Mouse (Mus musculus): ENCODE data around the gene Trim37. TPM values are rescaled to one million over a fixed set of nuclear protein-coding genes. Genes with fewer than 3 reads are reported as not detected.

Trim37 gene
- polyA plus RNA-seq, 1 experiment from 2014 or later, result 8.2 TPM

DNA sequence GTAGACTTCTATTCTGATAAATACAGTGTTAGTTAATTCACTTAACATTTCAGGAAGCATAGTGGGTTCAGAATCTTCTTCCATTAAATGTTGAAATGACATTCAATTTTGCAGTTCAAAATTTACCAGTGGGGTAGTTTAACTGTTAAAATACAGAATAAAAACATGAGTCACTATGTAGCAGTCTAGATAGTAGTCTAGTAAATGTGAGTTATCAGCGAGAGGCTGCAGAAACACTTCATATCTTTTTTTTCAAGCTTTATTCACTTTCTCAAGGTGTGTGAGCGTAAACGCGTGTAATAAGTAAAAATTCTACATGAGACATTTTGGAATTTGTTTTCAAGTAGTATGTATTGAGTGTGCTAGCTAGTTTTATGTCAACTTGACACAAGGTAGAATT lies 48.2 kb downstream of the Trim37 start:
- peaks cover 11% of the 10 kb centered on the region for H3K36me3 ChIP-seq (replicated peaks; ENCODE audit: insufficient read depth, low read length)
- ATAC-seq, result no peak
- no peak for DNase-seq
- no peaks in the 10 kb centered on the region for H3K4me1 ChIP-seq (ENCODE audit: insufficient read depth)
- no peak overlapping the region for H3K9ac ChIP-seq (replicated peaks)
- 95% methylated on average over 4 of the region's 4 CpGs for WGBS (ENCODE audit: insufficient replicate concordance)
- H3K4me2 ChIP-seq (ENCODE audit: low read depth, low read length), result no peak overlapping the region
- no peaks in the 10 kb centered on the region for H3K27me3 ChIP-seq (ENCODE audit: insufficient read depth, low read length)
- H3K27ac ChIP-seq (ENCODE audit: low read depth), result no peak overlapping the region
- H3K4me3 ChIP-seq (ENCODE audit: low read depth, low read length), result no peak overlapping the region
- TF ChIP-seq CTCF (IDR thresholded peaks at IDR 0.05; ENCODE audit: low read depth), result no peak
- no peak for TF ChIP-seq EP300 (IDR thresholded peaks at IDR 0.05; ENCODE audit: low read depth)
- H3K9me3 ChIP-seq (ENCODE audit: low read length), result no peaks in the 10 kb centered on the region

DNA sequence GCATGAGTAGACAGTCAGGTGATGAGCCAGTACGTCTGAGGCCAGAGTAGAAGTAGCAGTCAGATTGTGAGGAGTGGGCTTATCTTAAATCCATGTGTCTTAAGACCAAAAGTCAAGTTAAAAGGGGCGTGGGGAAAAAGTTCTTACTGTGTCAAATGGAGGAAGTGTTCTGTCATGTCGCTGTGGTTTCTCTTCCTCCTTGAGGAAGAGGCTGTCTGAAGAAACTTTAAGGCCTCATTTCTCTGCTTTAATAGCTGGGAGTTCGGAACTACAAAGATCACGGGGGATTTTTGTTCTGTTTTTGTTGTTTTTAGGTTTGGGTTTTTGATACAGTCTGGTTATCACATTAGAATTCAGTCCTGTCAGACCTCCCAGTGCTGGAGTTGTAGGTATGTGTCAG lies 85.4 kb downstream of the Trim37 start:
- Histone ChIP-seq H3K27me3 (ENCODE audit: insufficient read depth, low read length) (no peaks in the 10 kb centered on the region), H3K4me3 (ENCODE audit: low read depth, low read length) (no peak overlapping the region), H3K9ac (replicated peaks) (no peak overlapping the region), H3K4me2 (ENCODE audit: low read depth, low read length) (no peak overlapping the region), H3K36me3 (replicated peaks; ENCODE audit: insufficient read depth, low read length) (peaks cover 16% of the 10 kb centered on the region), H3K9me3 (ENCODE audit: low read length) (no peaks in the 10 kb centered on the region), H3K4me1 (ENCODE audit: insufficient read depth) (no peaks in the 10 kb centered on the region), H3K27ac (ENCODE audit: low read depth) (peak overlapping the region; percentile 34; the same call in 1 of the 2 replicates)
- TF ChIP-seq EP300 (IDR thresholded peaks at IDR 0.05; ENCODE audit: low read depth) (no peak), CTCF (IDR thresholded peaks at IDR 0.05; ENCODE audit: low read depth) (no peak)
- ATAC-seq (no peak), DNase-seq (no peak)
- 47% methylated on average over 5 of the region's 5 CpGs for WGBS (ENCODE audit: insufficient replicate concordance)

DNA sequence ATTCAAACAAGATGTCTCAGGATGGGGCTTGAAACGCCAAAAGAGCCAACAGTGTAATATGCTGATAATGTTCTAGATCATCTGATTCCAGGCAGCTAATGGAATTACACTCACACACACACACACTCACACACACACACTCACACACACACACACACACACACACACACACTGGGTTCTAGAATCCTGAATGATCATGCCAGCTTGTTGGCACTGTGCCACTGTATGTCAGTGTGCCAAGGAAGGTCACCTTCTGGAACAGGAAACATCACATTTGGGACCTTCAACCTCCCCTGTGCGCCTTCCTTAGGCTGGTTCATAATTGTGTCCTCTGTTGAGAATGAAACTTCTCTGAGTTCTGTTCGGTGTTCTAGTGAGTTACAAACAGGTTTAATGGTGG lies 95.8 kb downstream of the Trim37 start:
- Histone ChIP-seq H3K9ac (replicated peaks) (no peak overlapping the region), H3K36me3 (replicated peaks; ENCODE audit: insufficient read depth, low read length) (peaks cover 9% of the 10 kb centered on the region), H3K27me3 (ENCODE audit: insufficient read depth, low read length) (no peaks in the 10 kb centered on the region), H3K4me1 (ENCODE audit: insufficient read depth) (no peaks in the 10 kb centered on the region; the same call in 1 of the 2 replicates), H3K9me3 (ENCODE audit: low read length) (no peaks in the 10 kb centered on the region), H3K4me2 (ENCODE audit: low read depth, low read length) (no peak overlapping the region), H3K4me3 (ENCODE audit: low read depth, low read length) (no peak overlapping the region), H3K27ac (ENCODE audit: low read depth) (no peak overlapping the region)
- DNase-seq (no peak), ATAC-seq (no peak)
- TF ChIP-seq CTCF (IDR thresholded peaks at IDR 0.05; ENCODE audit: low read depth) (no peak), EP300 (IDR thresholded peaks at IDR 0.05; ENCODE audit: low read depth) (no peak)
- WGBS (ENCODE audit: insufficient replicate concordance), result 79% methylated on average over 3 of the region's 3 CpGs

DNA sequence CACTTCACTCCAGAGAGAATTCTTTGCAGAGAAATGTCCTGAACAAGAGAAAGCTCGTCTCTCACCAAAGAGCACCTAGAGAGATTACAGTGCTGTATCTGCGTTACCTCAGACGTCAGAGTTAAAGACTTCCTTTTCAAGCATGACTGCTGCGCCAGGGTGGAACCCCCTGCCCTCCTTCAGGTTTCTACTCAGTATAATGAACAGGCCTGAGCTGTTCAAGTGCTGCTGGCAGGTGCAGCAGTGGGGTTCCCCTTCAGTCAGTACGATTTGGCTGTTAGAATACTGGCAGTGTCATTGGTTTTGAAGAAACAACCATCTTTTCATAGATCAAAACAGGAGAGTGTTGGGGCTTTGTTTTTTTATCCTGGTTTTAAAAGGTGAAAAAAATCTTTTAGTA lies 100.2 kb downstream of the Trim37 start:
- ATAC-seq (no peak), DNase-seq (no peak)

DNA sequence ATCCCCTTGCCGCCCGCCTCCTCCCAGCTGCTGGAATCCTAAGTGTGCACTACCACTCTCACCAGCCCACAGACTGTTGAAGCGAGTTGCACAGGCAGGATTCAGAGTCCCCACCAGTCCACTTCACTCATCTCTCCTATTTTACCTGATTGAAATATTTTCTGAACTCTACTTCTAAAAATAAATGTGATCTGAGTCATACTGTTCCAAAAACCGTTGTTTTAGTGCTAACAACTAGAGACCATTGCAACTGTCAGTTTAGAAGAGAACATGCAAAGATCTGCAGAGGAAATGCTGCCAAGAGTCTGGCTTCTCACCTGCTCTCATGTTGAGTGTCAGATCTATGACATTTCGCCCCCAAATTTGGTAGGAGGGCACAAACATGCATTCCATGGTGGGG lies 106.5 kb downstream of the Trim37 start:
- Histone ChIP-seq H3K4me1 (ENCODE audit: insufficient read depth) (no peaks in the 10 kb centered on the region), H3K9me3 (ENCODE audit: low read length) (no peaks in the 10 kb centered on the region), H3K27ac (ENCODE audit: low read depth) (no peak overlapping the region), H3K27me3 (ENCODE audit: insufficient read depth, low read length) (no peaks in the 10 kb centered on the region), H3K36me3 (replicated peaks; ENCODE audit: insufficient read depth, low read length) (peaks cover 13% of the 10 kb centered on the region; the same call in 1 of the 2 replicates), H3K4me3 (ENCODE audit: low read depth, low read length) (no peak overlapping the region), H3K4me2 (ENCODE audit: low read depth, low read length) (no peak overlapping the region), H3K9ac (replicated peaks) (no peak overlapping the region)
- TF ChIP-seq EP300 (IDR thresholded peaks at IDR 0.05; ENCODE audit: low read depth) (no peak), CTCF (IDR thresholded peaks at IDR 0.05; ENCODE audit: low read depth) (no peak)
- no peak for ATAC-seq
- DNase-seq, result no peak
- WGBS (ENCODE audit: insufficient replicate concordance), result 90% methylated on average over 5 of the region's 5 CpGs

More for the DNA sequence above, 100.2 kb downstream of the Trim37 start:
- Histone ChIP-seq H3K9ac (replicated peaks) (no peak overlapping the region), H3K4me1 (ENCODE audit: insufficient read depth) (no peaks in the 10 kb centered on the region), H3K4me2 (ENCODE audit: low read depth, low read length) (no peak overlapping the region), H3K9me3 (ENCODE audit: low read length) (no peaks in the 10 kb centered on the region), H3K27me3 (ENCODE audit: insufficient read depth, low read length) (no peaks in the 10 kb centered on the region), H3K27ac (ENCODE audit: low read depth) (no peak overlapping the region), H3K4me3 (ENCODE audit: low read depth, low read length) (no peak overlapping the region), H3K36me3 (replicated peaks; ENCODE audit: insufficient read depth, low read length) (peaks cover 7% of the 10 kb centered on the region; the same call in 1 of the 2 replicates)
- no peak for TF ChIP-seq CTCF (IDR thresholded peaks at IDR 0.05; ENCODE audit: low read depth)
- no peak for TF ChIP-seq EP300 (IDR thresholded peaks at IDR 0.05; ENCODE audit: low read depth)
- 84% methylated on average over 5 of the region's 5 CpGs for WGBS (ENCODE audit: insufficient replicate concordance)

DNA sequence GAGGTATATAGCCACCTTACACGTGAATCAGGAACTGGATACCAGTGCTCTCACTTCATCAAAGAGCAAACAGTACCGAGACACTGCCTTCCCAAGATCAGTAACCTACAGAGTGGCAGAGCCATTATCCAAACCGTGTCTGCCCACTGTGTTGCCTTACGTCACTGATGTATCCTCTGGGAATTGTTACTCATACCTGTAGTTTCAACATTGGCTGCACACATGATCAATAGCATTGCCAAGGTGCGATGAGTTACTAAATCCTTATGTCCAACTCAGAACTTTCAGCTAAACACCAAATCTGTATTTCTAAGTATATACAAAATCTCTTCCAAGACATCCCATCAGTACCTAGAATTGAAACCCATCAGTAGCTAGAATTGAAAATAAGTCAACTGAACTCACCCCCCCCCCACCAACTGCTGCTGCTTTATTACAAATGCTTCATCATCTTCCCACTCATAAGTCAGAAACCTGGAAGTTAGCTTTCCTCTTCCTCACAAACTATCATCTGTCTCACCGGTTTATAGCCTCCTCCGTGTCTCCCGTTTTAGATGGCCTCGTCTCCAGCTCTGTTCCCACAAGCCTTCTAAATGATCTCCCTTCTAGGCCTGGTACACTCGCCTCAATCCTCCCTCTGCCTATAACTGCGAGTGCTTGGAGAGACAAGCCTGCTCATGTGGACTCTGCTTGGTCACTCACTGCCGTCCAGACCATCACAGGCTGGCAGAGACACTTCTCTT lies 108.0 kb downstream of the Trim37 start:
- Histone ChIP-seq H3K9me3 (ENCODE audit: low read length) (no peaks in the 10 kb centered on the region), H3K27ac (ENCODE audit: low read depth) (no peak overlapping the region), H3K9ac (replicated peaks) (no peak overlapping the region), H3K4me1 (ENCODE audit: insufficient read depth) (no peaks in the 10 kb centered on the region), H3K4me3 (ENCODE audit: low read depth, low read length) (no peak overlapping the region), H3K36me3 (replicated peaks; ENCODE audit: insufficient read depth, low read length) (peaks cover 13% of the 10 kb centered on the region; the same call in 1 of the 2 replicates), H3K27me3 (ENCODE audit: insufficient read depth, low read length) (no peaks in the 10 kb centered on the region), H3K4me2 (ENCODE audit: low read depth, low read length) (no peak overlapping the region)
- 84% methylated on average over 12 of the region's 12 CpGs for WGBS (ENCODE audit: insufficient replicate concordance)
- DNase-seq (no peak), ATAC-seq (no peak)
- TF ChIP-seq CTCF (IDR thresholded peaks at IDR 0.05; ENCODE audit: low read depth) (no peak), EP300 (IDR thresholded peaks at IDR 0.05; ENCODE audit: low read depth) (no peak)

Data from liver, postnatal 0 days (tissue).